Mouse (Mus musculus) liver, adult 2 months (tissue): ENCODE data around the gene Gm20388.

Experiments used
- CTCF ChIP-seq: fragments of 200-500 bp; IDR thresholded peaks from 2 replicates; pipeline ENCODE4 v1.5.1; 2011; ENCODE audit warnings: low read depth, low read length, control low read depth
- POLR2A ChIP-seq: fragments of 200-500 bp; IDR thresholded peaks from 2 replicates; pipeline ENCODE4 v1.6.1; 2011; ENCODE audit warnings: low read length, control low read depth; ENCODE audit not compliant: insufficient read depth; ENCODE audit errors: extremely low read depth

- TF ChIP-seq CTCF (no peak), POLR2A (no peak)
Observed at GRCm38 (mm10) chr8:121811931-121812570, 1901.4 kb downstream of the Gm20388 start.
